In genomic region chr17:12155236-12155635, GRCm38 (mm10) we compare ENCODE assay signal across 20 mouse cellular contexts. TPM values are rescaled to one million over a fixed set of nuclear protein-coding genes. Genes with fewer than 3 reads are reported as not detected.
DNase-seq lines count a peak whose midpoint lies in the region; ATAC-seq and TF ChIP-seq lines count a peak whose summit lies in the region.
"Had no signal": no experiment of that assay in that cellular context is flagged by ENCODE, and none has a peak within 500 bp of the region (broad histone marks: within the 10 kb centered on the region; RNA-seq: fewer than 3 reads in every experiment).

No protein-coding gene starts in this region.

- DNase-seq in layer of hippocampus, adult 2 months (ENCODE audit: low spot score in 2 of 2) = peak; percentile 28 to 41
- no peak for DNase-seq in layer of hippocampus, adult 9-10 months (ENCODE audit: low spot score)
- peak; percentile 75 for DNase-seq in right cerebral cortex, adult 18-20 months
- DNase-seq in right cerebral cortex, postnatal 4 days = no peak
- DNase-seq in left cerebral cortex, postnatal 14 days (ENCODE audit: low spot score in 2 of 2) = peak; percentile 39 to 40
- no peak for DNase-seq in hindbrain, embryonic 14.5 days (ENCODE audit: low spot score)
- DNase-seq: adrenal gland, postnatal 14 days; cerebellum, adult 18-20 months; cerebellum, adult 9-11 months; gastrocnemius, adult 2 months; gastrocnemius, postnatal 25 days had no signal

- H3K27me3 ChIP-seq in myocyte (ENCODE audit: control insufficient read depth, insufficient read depth, insufficient read length) = no peaks in the 10 kb centered on the region
- H3K27me3 ChIP-seq in hindbrain, embryonic 14.5 days (ENCODE audit: control insufficient read depth, insufficient read depth, low read length) = no peaks in the 10 kb centered on the region
- H3K27me3 ChIP-seq: CH12.LX; heart, embryonic 12.5 days; hindbrain, embryonic 15.5 days; Patski had no signal

- no peaks in the 10 kb centered on the region for H3K4me1 ChIP-seq in hindbrain, embryonic 14.5 days (replicated peaks; ENCODE audit: control insufficient read depth, insufficient read depth, low read length)
- H3K4me1 ChIP-seq: embryonic facial prominence, embryonic 10.5 days; heart, embryonic 12.5 days had no signal

- intact Hi-C loops in left cerebral cortex, postnatal 14 days (cut with DNase I) = loop anchor here (5.0 kb wide), 1 partner anchor 57 kb away; no protein-coding TSS in a partner anchor

- no peak overlapping the region for H3K4me3 ChIP-seq in layer of hippocampus, adult 2 months
- H3K4me3 ChIP-seq in myocyte = no peak overlapping the region
- no peak overlapping the region for H3K4me3 ChIP-seq in hindbrain, embryonic 14.5 days (replicated peaks; ENCODE audit: low read length)
- H3K4me3 ChIP-seq: embryonic facial prominence, embryonic 10.5 days; gastrocnemius, adult 2 months; heart, embryonic 12.5 days; hindbrain, embryonic 10.5 days; hindbrain, embryonic 15.5 days had no signal

- no peak overlapping the region for H3K4me2 ChIP-seq in myocyte (ENCODE audit: low read depth)
- no peak overlapping the region for H3K4me2 ChIP-seq in hindbrain, embryonic 14.5 days (replicated peaks)
- H3K4me2 ChIP-seq: heart, embryonic 12.5 days; hindbrain, embryonic 15.5 days had no signal

- no peak for TF ChIP-seq POLR2A in myocyte (IDR thresholded peaks at IDR 0.05; ENCODE audit: insufficient read length, low read depth)

- no peak for ATAC-seq in hindbrain, embryonic 14.5 days (ENCODE audit: low FRiP score)
- ATAC-seq: activated CD4-positive, CD25-positive, alpha-beta regulatory T cell, adult 4 months; forebrain, embryonic 14.5 days; Patski had no signal

- no peak overlapping the region for H3ac ChIP-seq in myocyte (ENCODE audit: control insufficient read depth, insufficient read length)

- H3K27ac ChIP-seq in layer of hippocampus, adult 2 months = peak overlapping the region; percentile 68
- H3K27ac ChIP-seq in hindbrain, embryonic 14.5 days = no peak overlapping the region
- H3K27ac ChIP-seq: embryonic facial prominence, embryonic 10.5 days; gastrocnemius, adult 2 months; hindbrain, embryonic 10.5 days; hindbrain, embryonic 15.5 days had no signal

- TF ChIP-seq CTCF in layer of hippocampus, adult 2 months (conservative IDR thresholded peaks at IDR 0.05) = no peak

- H3K79me2 ChIP-seq in myocyte (ENCODE audit: control insufficient read depth, insufficient read depth) = no peaks in the 10 kb centered on the region

- H3K9ac ChIP-seq in hindbrain, embryonic 14.5 days = no peak overlapping the region
- H3K9ac ChIP-seq: heart, embryonic 12.5 days; hindbrain, embryonic 15.5 days had no signal

- no peaks in the 10 kb centered on the region for H3K9me3 ChIP-seq in hindbrain, embryonic 14.5 days (ENCODE audit: control insufficient read depth, low read length)
- H3K9me3 ChIP-seq: embryonic facial prominence, embryonic 10.5 days; heart, embryonic 12.5 days; hindbrain, embryonic 10.5 days; hindbrain, embryonic 15.5 days had no signal

- 88% methylated on average over 6 of the region's 6 CpGs for WGBS in hindbrain, embryonic 14.5 days

- H3K36me3 ChIP-seq in myocyte (ENCODE audit: control insufficient read depth, insufficient read depth) = no peaks in the 10 kb centered on the region
- H3K36me3 ChIP-seq in hindbrain, embryonic 14.5 days (replicated peaks; ENCODE audit: control insufficient read depth, insufficient read depth) = peaks cover 23% of the 10 kb centered on the region

TF ChIP-seq in myocyte, 11 proteins besides CTCF, POLR2A, EP300 and RAD21:
- TF ChIP-seq MYOG (IDR thresholded peaks at IDR 0.05; ENCODE audit: control insufficient read depth in 1 of 3, insufficient read depth in 1 of 3, insufficient read length in 2 of 3, low read depth in 2 of 3) = peak in 1 of 3 experiments; percentile 24
- TF ChIP-seq TCF12 (IDR thresholded peaks at IDR 0.05; ENCODE audit: insufficient read depth, poor library complexity, severe bottlenecking) = peak; percentile 19
- TF ChIP-seq MYOD1 (IDR thresholded peaks at IDR 0.05; ENCODE audit: control insufficient read depth in 1 of 3, insufficient read length in 2 of 3, low read depth in 2 of 3) = peak in 1 of 3 experiments; percentile 47
- no peak for TF ChIP-seq E2F4 (IDR thresholded peaks at IDR 0.05; ENCODE audit: insufficient read depth)

RNA-seq across cellular contexts. Expression of gene Agpat4, which starts 36.7 kb away (rescaled TPM):
- total RNA-seq in layer of hippocampus, adult 2 months (2021) = 10 to 100 TPM; 62.2 to 66.9 TPM
- total RNA-seq in left cerebral cortex, postnatal 14 days (2021) = 10 to 100 TPM; 68.3 to 73.6 TPM
- 35.8 TPM for polyA plus RNA-seq in myocyte (2012; fragmentation: generic; extraction: Trizol)
- polyA plus RNA-seq in hindbrain, embryonic 14.5 days (2014; fragmentation: Nextera tagmentation; extraction: Ambion mirVana) = 36.1 and 38.2 TPM in 2 replicates

Comparison
In these comparisons a context has a peak if more than half of its experiments do, and no peak if none do; other contexts are left out.
1. DNase-seq: peak in layer of hippocampus, adult 2 months (2 of 2), right cerebral cortex, adult 18-20 months (single experiment) and left cerebral cortex, postnatal 14 days (2 of 2); none in layer of hippocampus, adult 9-10 months (single experiment), right cerebral cortex, postnatal 4 days (single experiment) and hindbrain, embryonic 14.5 days (single experiment).